Mouse (Mus musculus): Measurements from ENCODE around the gene Olfr770.
"Not testable (repeated sequence)": the region's sequence is repeated elsewhere in the genome, so short reads cannot be mapped to it uniquely, and the experiment has no call there.

Olfr770 gene

GRCm38 (mm10) chr10:129138898-129139297 lies at the start of gene Olfr770:
Gene Olfr770 (minus strand): TSS chr10:129138998.
- DNase-seq (ENCODE audit: low read depth) = no peak

DNA sequence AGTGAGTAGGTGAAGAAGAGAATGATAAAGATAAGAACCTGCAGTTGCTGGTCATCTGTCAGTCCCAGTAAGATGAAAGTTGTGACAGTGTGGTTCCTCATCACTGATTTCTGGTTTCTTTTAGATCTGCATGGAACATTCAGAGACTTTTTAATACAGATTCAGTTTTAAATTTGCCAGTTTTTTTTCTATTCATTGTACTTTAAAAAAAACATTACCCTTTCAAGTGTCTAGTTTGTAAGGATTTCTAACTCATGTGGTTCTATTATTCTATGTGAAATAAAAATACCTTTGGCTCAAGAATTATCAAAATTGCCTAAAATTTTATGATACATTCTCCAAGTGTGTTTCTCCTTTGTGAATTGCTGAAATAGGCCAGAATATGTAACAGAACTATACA lies 48.5 kb upstream of the Olfr770 start, which contains the start of gene Olfr773:
Gene Olfr773, minus strand, starts transcription at position 101 of the 400 bp plus-strand sequence.
- DNase-seq (ENCODE audit: low read depth) = not testable (repeated sequence)

- DNase-seq (ENCODE audit: low read depth) = not testable (repeated sequence)
Measured at GRCm38 (mm10) chr10:129177821-129178220, 39.0 kb upstream of the Olfr770 start, which contains the start of gene Olfr772. Gene Olfr772 (minus strand): TSS chr10:129177921.

DNA sequence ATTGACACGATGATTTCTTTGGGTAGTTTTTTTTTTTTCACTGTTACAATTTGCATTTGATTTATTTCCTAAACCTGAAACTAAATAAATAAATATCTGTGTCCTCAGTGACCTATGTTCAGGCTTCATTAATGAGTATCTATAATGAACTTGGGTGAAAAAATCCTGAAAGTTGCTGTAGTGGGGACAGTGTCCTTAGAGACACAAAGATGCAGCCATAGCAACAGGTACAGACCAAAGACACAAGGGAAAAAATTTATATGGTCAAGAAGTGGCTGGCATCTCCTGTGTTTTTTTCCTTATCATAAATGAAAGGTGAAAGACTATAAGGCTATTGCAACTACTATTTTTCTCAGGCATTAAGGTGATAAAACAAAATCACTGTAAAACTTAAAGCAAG lies 25.9 kb upstream of the Olfr770 start, which contains the start of gene Olfr771:
Gene Olfr771, minus strand, starts transcription at position 101 of the 400 bp plus-strand sequence.
- no peak for DNase-seq (ENCODE audit: low read depth)

DNA sequence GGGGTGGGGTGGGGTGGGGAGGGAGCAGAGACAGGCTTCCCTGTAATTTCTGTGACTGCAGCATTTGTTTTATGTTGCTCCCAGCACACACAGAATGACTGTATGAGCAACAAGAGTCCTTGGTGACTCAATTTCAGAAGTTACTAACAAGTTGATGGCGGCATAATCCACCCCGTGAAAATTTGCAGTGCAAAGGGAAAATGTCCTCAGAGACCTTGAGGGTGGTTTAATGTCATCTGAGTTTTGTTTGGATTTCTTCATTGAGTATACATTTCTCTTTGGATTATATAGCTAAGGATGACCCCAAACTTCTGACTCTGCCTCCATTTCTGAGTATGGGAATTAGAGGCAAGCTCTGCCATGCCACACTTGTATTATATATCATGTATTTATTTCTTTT lies 21.0 kb downstream of the Olfr770 start, which contains the start of gene Olfr769:
Gene Olfr769, minus strand, starts transcription at position 101 of the 400 bp plus-strand sequence.
- no peak for DNase-seq (ENCODE audit: low read depth)

GRCm38 (mm10) chr10:129115146-129115545 lies 23.7 kb downstream of the Olfr770 start:
- DNase-seq (ENCODE audit: low read depth) = no peak

DNA sequence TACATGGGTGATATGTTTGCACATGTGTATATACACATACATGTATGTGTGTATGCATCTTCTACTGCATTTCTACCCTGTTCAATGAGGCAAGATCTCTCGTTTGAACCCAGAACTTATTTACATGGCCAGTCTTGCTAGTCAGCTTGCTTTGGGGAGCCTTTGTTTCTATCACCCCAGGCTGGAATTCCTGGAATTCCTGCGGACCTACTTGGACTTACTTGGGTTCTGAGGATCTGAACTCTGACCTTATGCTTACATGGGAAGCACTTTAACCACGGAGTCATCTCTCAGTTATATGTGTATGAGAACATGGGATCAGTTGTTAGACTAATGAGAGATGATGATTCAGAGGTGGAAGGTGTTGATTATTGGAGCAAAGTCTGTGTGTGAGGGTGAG lies 37.6 kb downstream of the Olfr770 start:
- no peak for DNase-seq (ENCODE audit: low read depth)

DNA sequence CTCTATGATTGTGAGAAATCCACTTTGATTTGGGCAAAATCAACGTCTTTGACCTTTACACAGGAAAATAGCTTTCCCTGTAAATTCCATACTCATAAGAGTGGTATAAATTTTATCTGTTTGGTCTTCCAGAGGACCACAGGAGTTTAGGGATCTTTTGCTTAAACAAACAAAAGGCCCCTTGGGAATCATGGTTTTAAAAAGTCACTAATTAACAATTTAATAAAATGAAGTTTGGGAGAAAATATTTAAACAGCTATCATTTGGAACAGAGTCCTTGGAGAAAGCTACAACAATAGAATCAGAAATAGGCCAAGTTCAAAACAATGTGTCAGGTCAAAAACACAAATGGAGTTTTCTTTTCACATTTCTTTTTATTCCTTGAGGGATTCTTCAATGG lies 39.5 kb downstream of the Olfr770 start, which contains the start of gene Olfr768:
Gene Olfr768, minus strand, starts transcription at position 101 of the 400 bp plus-strand sequence.
- DNase-seq (ENCODE audit: low read depth) = no peak

GRCm38 (mm10) chr10:129082810-129083209 lies 56.0 kb downstream of the Olfr770 start, which contains the start of gene Olfr767:
Gene Olfr767 (minus strand): TSS chr10:129082910.
- not testable (repeated sequence) for DNase-seq (ENCODE audit: low read depth)

Data from naive thymus-derived CD4-positive, alpha-beta T cell, adult 2 months (primary cell).